Mouse (Mus musculus): Measurements from ENCODE around the gene Pkd2l1. TPM values are rescaled to one million over a fixed set of nuclear protein-coding genes. Genes with fewer than 3 reads are reported as not detected.

Gene Pkd2l1
- polyA plus RNA-seq, 2 experiments = 0.03 TPM; not detected in 1

DNA sequence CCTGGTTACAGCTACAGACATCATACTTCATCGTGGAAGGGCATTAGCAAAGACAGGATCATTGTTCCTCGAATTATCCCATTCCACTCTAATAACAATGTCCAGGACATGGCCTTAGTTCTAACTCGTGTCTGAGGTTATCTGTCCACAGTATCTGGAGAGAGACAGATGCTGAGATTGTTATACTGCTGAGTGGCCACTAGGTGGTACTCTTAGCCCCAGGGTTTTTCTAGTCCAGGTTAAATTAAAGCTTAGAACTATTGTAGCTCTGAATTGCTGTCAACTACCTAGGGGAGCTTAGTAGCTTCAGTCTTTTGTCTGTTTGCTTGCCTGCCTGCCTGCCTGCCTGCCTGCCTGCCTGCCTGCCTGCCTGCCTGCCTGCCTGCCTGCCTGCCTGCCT is 30.7 kb downstream of the Pkd2l1 start:
- peak; percentile 43 for DNase-seq (ENCODE audit: low spot score)
- no peak for TF ChIP-seq POLR2A (IDR thresholded peaks at IDR 0.05; ENCODE audit: borderline replicate concordance, extremely low read depth, insufficient read depth, insufficient read length)
- Histone ChIP-seq H3K9ac (ENCODE audit: low read depth, low read length, severe bottlenecking) (no peak overlapping the region), H3K36me3 (ENCODE audit: control insufficient read depth, insufficient read depth, low read length) (no peaks in the 10 kb centered on the region), H3K27me3 (ENCODE audit: control insufficient read depth, insufficient read depth, low read length) (no peaks in the 10 kb centered on the region), H3K27ac (replicated peaks; ENCODE audit: low read depth, low read length) (no peak overlapping the region), H3K4me2 (replicated peaks; ENCODE audit: low read depth, low read length, severe bottlenecking) (no peak overlapping the region), H3K4me1 (ENCODE audit: control insufficient read depth, insufficient read depth, low read length) (no peaks in the 10 kb centered on the region), H3K4me3 (replicated peaks; ENCODE audit: low read length) (no peak overlapping the region), H3K9me3 (ENCODE audit: control insufficient read depth, low read length) (no peaks in the 10 kb centered on the region)
- no peak for ATAC-seq (ENCODE audit: low FRiP score, low read depth)
- 13% methylated on average over 3 of the region's 3 CpGs for WGBS

- no peak for DNase-seq (ENCODE audit: low spot score)
These were observed 32.9 kb downstream of the Pkd2l1 start for GRCm38 (mm10) chr19:44159386-44159785.

GRCm38 (mm10) chr19:44157005-44157404 is 35.2 kb downstream of the Pkd2l1 start:
- DNase-seq (ENCODE audit: low spot score) = no peak
- ATAC-seq (ENCODE audit: low FRiP score, low read depth) = no peak
- no peak for TF ChIP-seq POLR2A (IDR thresholded peaks at IDR 0.05; ENCODE audit: borderline replicate concordance, extremely low read depth, insufficient read depth, insufficient read length)
- Histone ChIP-seq H3K36me3 (ENCODE audit: control insufficient read depth, insufficient read depth, low read length) (no peaks in the 10 kb centered on the region), H3K9ac (ENCODE audit: low read depth, low read length, severe bottlenecking) (no peak overlapping the region), H3K27ac (replicated peaks; ENCODE audit: low read depth, low read length) (no peak overlapping the region), H3K4me1 (ENCODE audit: control insufficient read depth, insufficient read depth, low read length) (no peaks in the 10 kb centered on the region), H3K9me3 (ENCODE audit: control insufficient read depth, low read length) (no peaks in the 10 kb centered on the region), H3K4me3 (replicated peaks; ENCODE audit: low read length) (no peak overlapping the region), H3K4me2 (replicated peaks; ENCODE audit: low read depth, low read length, severe bottlenecking) (no peak overlapping the region), H3K27me3 (ENCODE audit: control insufficient read depth, insufficient read depth, low read length) (0 out of 2 replicates have a peak, but pooled peaks cover 3% of the 10 kb centered on the region)
- WGBS = 85% methylated on average over 10 of the region's 10 CpGs

More at GRCm38 (mm10) chr19:44159386-44159785, 32.9 kb downstream of the Pkd2l1 start:
- Histone ChIP-seq H3K36me3 (ENCODE audit: control insufficient read depth, insufficient read depth, low read length) (no peaks in the 10 kb centered on the region), H3K9ac (ENCODE audit: low read depth, low read length, severe bottlenecking) (no peak overlapping the region), H3K4me2 (replicated peaks; ENCODE audit: low read depth, low read length, severe bottlenecking) (no peak overlapping the region), H3K9me3 (ENCODE audit: control insufficient read depth, low read length) (no peaks in the 10 kb centered on the region), H3K4me1 (ENCODE audit: control insufficient read depth, insufficient read depth, low read length) (no peaks in the 10 kb centered on the region), H3K4me3 (replicated peaks; ENCODE audit: low read length) (no peak overlapping the region), H3K27me3 (ENCODE audit: control insufficient read depth, insufficient read depth, low read length) (0 out of 2 replicates have a peak, but pooled peaks cover 3% of the 10 kb centered on the region), H3K27ac (replicated peaks; ENCODE audit: low read depth, low read length) (no peak overlapping the region)
- no peak for TF ChIP-seq POLR2A (IDR thresholded peaks at IDR 0.05; ENCODE audit: borderline replicate concordance, extremely low read depth, insufficient read depth, insufficient read length)
- no peak for ATAC-seq (ENCODE audit: low FRiP score, low read depth)
- WGBS = 77% methylated on average over 3 of the region's 3 CpGs

DNA sequence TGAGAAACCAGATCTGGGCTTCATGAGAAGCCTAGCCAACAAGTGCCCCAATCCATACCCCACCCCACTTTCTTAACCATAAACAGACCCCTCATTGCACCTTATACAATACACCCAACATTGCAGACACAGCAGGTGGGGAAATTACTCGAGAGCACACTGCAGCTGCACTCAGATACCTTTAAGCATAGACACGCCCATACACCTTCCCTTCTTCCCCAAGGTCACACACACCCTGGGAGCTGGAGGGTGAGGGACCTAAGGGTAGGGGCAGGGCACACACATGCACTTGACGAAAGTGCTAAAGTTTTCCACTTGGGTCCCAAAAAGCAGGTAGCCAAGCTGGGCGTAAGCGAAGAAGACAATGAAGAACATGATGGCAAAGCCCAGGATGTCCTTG is 38.5 kb downstream of the Pkd2l1 start:
- ATAC-seq (ENCODE audit: low FRiP score, low read depth) (no peak), DNase-seq (ENCODE audit: low spot score) (no peak)
- H3K9ac ChIP-seq (ENCODE audit: low read depth, low read length, severe bottlenecking) = no peak overlapping the region
- H3K4me1 ChIP-seq (ENCODE audit: control insufficient read depth, insufficient read depth, low read length) = no peaks in the 10 kb centered on the region
- H3K9me3 ChIP-seq (ENCODE audit: control insufficient read depth, low read length) = no peaks in the 10 kb centered on the region
- H3K27me3 ChIP-seq (ENCODE audit: control insufficient read depth, insufficient read depth, low read length) = 0 out of 2 replicates have a peak, but pooled peaks cover 3% of the 10 kb centered on the region
- 78% methylated on average over 5 of the region's 5 CpGs for WGBS
- TF ChIP-seq POLR2A (IDR thresholded peaks at IDR 0.05; ENCODE audit: borderline replicate concordance, extremely low read depth, insufficient read depth, insufficient read length) = no peak
- no peak overlapping the region for H3K27ac ChIP-seq (replicated peaks; ENCODE audit: low read depth, low read length)
- no peaks in the 10 kb centered on the region for H3K36me3 ChIP-seq (ENCODE audit: control insufficient read depth, insufficient read depth, low read length)
- H3K4me3 ChIP-seq (replicated peaks; ENCODE audit: low read length) = no peak overlapping the region
- no peak overlapping the region for H3K4me2 ChIP-seq (replicated peaks; ENCODE audit: low read depth, low read length, severe bottlenecking)

- Histone ChIP-seq H3K4me3 (replicated peaks; ENCODE audit: low read length) (no peak overlapping the region), H3K9ac (ENCODE audit: low read depth, low read length, severe bottlenecking) (no peak overlapping the region), H3K27me3 (ENCODE audit: control insufficient read depth, insufficient read depth, low read length) (no peaks in the 10 kb centered on the region), H3K4me2 (replicated peaks; ENCODE audit: low read depth, low read length, severe bottlenecking) (no peak overlapping the region), H3K27ac (replicated peaks; ENCODE audit: low read depth, low read length) (no peak overlapping the region), H3K4me1 (ENCODE audit: control insufficient read depth, insufficient read depth, low read length) (peaks cover 11% of the 10 kb centered on the region), H3K9me3 (ENCODE audit: control insufficient read depth, low read length) (no peaks in the 10 kb centered on the region), H3K36me3 (ENCODE audit: control insufficient read depth, insufficient read depth, low read length) (peaks cover 6% of the 10 kb centered on the region; the same call in 1 of the 2 replicates)
- 68% methylated on average over 2 of the region's 2 CpGs for WGBS
- ATAC-seq (ENCODE audit: low FRiP score, low read depth) (no peak), DNase-seq (ENCODE audit: low spot score) (no peak)
- TF ChIP-seq POLR2A (IDR thresholded peaks at IDR 0.05; ENCODE audit: borderline replicate concordance, extremely low read depth, insufficient read depth, insufficient read length) = no peak
These were observed 43.3 kb downstream of the Pkd2l1 start for GRCm38 (mm10) chr19:44148991-44149390.

GRCm38 (mm10) chr19:44148345-44148744 is 43.9 kb downstream of the Pkd2l1 start:
- no peak overlapping the region for H3K27ac ChIP-seq (replicated peaks; ENCODE audit: low read depth, low read length)
- DNase-seq (ENCODE audit: low spot score) = no peak
- no peaks in the 10 kb centered on the region for H3K9me3 ChIP-seq (ENCODE audit: control insufficient read depth, low read length)
- 24% methylated on average over 2 of the region's 2 CpGs for WGBS
- no peak for ATAC-seq (ENCODE audit: low FRiP score, low read depth)
- no peak overlapping the region for H3K4me3 ChIP-seq (replicated peaks; ENCODE audit: low read length)
- H3K9ac ChIP-seq (ENCODE audit: low read depth, low read length, severe bottlenecking) = no peak overlapping the region
- no peaks in the 10 kb centered on the region for H3K27me3 ChIP-seq (ENCODE audit: control insufficient read depth, insufficient read depth, low read length)
- H3K36me3 ChIP-seq (ENCODE audit: control insufficient read depth, insufficient read depth, low read length) = peaks cover 13% of the 10 kb centered on the region
- H3K4me2 ChIP-seq (replicated peaks; ENCODE audit: low read depth, low read length, severe bottlenecking) = no peak overlapping the region
- peaks cover 11% of the 10 kb centered on the region for H3K4me1 ChIP-seq (ENCODE audit: control insufficient read depth, insufficient read depth, low read length)
- TF ChIP-seq POLR2A (IDR thresholded peaks at IDR 0.05; ENCODE audit: borderline replicate concordance, extremely low read depth, insufficient read depth, insufficient read length) = no peak
